Mouse (Mus musculus) neural tube, embryonic 14.5 days (tissue): ENCODE measurements around the gene Zfp326. TPM values are rescaled to one million over a fixed set of nuclear protein-coding genes. Genes with fewer than 3 reads are reported as not detected.

Source experiments
- ATAC-seq: fragments of 200-750 bp; cut with Nextera tagmentation; 2 replicates; pipeline ENCODE4 v1.8.0; 2017; ENCODE audit warnings: low read depth, mild to moderate bottlenecking, moderate TSS enrichment, moderate library complexity
- H3K27ac ChIP-seq: fragments of 300-500 bp; sonication (generic); 2 replicates; pipeline ENCODE4 v1.5.1; 2014; ENCODE audit warnings: low read depth, mild to moderate bottlenecking, control low read depth, low read length, moderate library complexity, mixed read lengths
- H3K27me3 ChIP-seq: fragments of 300-500 bp; sonication (generic); 2 replicates; pipeline ENCODE4 v1.6.1; 2014; ENCODE audit warnings: low read length; ENCODE audit not compliant: control insufficient read depth, insufficient read depth
- H3K36me3 ChIP-seq: fragments of 300-500 bp; sonication (generic); 2 replicates; pipeline ENCODE4 v1.6.1; 2014; ENCODE audit warnings: low read length, mixed read lengths; ENCODE audit not compliant: control insufficient read depth, insufficient read depth
- H3K4me1 ChIP-seq: fragments of 300-500 bp; sonication (generic); 2 replicates; pipeline ENCODE4 v1.6.1; 2014; ENCODE audit warnings: low read length; ENCODE audit not compliant: control insufficient read depth, insufficient read depth
- H3K4me2 ChIP-seq: fragments of 300-500 bp; sonication (generic); 2 replicates; pipeline ENCODE4 v1.6.1; 2014; ENCODE audit warnings: mild to moderate bottlenecking, low read depth, low read length, control low read depth
- H3K4me3 ChIP-seq: fragments of 300-500 bp; sonication (generic); 2 replicates; pipeline ENCODE4 v1.5.1; 2014; ENCODE audit warnings: low read depth, low read length, control low read depth, mixed read lengths
- H3K9ac ChIP-seq: fragments of 300-500 bp; sonication (generic); replicated peaks from 2 replicates; pipeline ENCODE4 v1.6.1; 2014; ENCODE audit warnings: low read depth, mild to moderate bottlenecking, control low read depth, low read length, mixed read lengths
- H3K9me3 ChIP-seq: fragments of 300-500 bp; sonication (generic); 2 replicates; pipeline ENCODE4 v1.6.1; 2016; ENCODE audit warnings: low read length; ENCODE audit not compliant: control insufficient read depth
- WGBS: fragments of 180-500 bp; shearing (Covaris S2); extraction: QIAGEN DNeasy Blood & Tissue Kit; methylation state at CpG from one replicate; pipeline ENCODE4 v1.1.7; 2014; 5-methylcytosine and 5-hydroxymethylcytosine counted together
- polyA plus RNA-seq: library from polyadenylated mRNA; unstranded; fragments of >200 nt; fragmentation: Nextera tagmentation; extraction: Ambion mirVana; gene quantifications from 2 replicates; pipeline ENCODE4 v1.2.1, GENCODE M21; 2014

Gene Zfp326
- 48.0 and 51.7 TPM in 2 replicates for polyA plus RNA-seq

DNA sequence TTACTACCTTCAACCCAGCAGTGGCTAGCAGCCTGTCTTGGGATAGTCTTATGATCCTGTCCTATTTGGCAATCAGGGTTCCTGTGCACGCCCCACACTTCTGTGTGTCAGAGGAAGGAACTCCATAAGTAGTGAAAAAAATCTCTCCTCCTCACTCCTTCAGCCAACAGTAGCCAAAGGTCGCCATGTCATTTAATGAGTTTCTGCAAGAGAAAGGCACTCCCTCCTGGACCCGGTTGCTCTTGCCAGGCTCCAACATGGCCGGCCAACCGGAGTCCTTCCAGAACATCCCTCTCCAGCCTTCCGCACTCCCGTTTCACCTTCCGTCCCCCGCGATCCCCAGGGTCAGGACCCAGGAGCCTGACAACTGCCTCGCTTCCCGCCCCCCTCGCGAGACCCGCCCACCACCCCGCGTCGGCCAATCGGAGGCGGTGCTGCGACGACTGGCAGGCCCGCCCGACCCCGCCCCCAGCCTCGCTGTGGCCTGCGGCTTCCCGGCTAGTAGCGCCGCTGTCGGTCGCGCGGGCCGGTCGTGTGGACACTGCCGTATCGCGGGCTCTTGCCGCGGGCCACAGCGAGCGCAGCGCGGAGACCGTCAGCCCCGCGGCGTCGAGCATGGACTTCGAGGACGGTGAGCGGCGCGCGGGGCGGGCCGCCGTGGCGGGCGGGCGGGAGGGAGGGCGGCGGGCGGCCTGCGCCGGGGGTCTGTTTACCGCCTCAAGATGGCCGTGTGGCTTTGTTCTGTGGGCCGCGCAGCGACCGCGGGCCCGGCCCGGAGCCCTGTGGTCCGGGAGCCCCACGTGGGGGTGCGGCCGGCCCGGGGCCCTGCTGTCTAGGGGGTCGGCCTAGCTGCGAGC lies at the start of gene Zfp326:
Gene Zfp326 (plus strand): TSS at position 498 of the 857 bp plus-strand sequence.
- peak within 1 kb of the TSS; percentile 94 for H3K4me3 ChIP-seq
- H3K4me2 ChIP-seq = peak within 1 kb of the TSS; percentile 83
- ATAC-seq = peak; percentile 96
- no peaks in the 10 kb centered on the region for H3K9me3 ChIP-seq
- no peaks in the 10 kb centered on the region for H3K27me3 ChIP-seq
- peak within 1 kb of the TSS; percentile 88 for H3K27ac ChIP-seq
- WGBS = under 1% methylated on average over 58 of the region's 83 CpGs
- peak within 1 kb of the TSS; percentile 99 for H3K9ac ChIP-seq
- H3K36me3 ChIP-seq = no peaks in the 10 kb centered on the region
- peaks cover 19% of the 10 kb centered on the region for H3K4me1 ChIP-seq

- H3K9ac ChIP-seq = no peak overlapping the region
Measured at GRCm38 (mm10) chr5:105826916-105827510, 49.4 kb upstream of the Zfp326 start.

GRCm38 (mm10) chr5:105828050-105828449 lies 48.3 kb upstream of the Zfp326 start:
- no peak overlapping the region for H3K27ac ChIP-seq
- H3K4me1 ChIP-seq = peaks cover 3% of the 10 kb centered on the region; the same call in 1 of the 2 replicates
- no peaks in the 10 kb centered on the region for H3K36me3 ChIP-seq
- H3K4me2 ChIP-seq = no peak overlapping the region
- H3K9me3 ChIP-seq = no peaks in the 10 kb centered on the region
- 97% methylated on average over 3 of the region's 3 CpGs for WGBS
- H3K27me3 ChIP-seq = no peaks in the 10 kb centered on the region
- no peak for ATAC-seq
- H3K4me3 ChIP-seq = no peak overlapping the region
- no peak overlapping the region for H3K9ac ChIP-seq

More at GRCm38 (mm10) chr5:105826916-105827510, 49.4 kb upstream of the Zfp326 start:
- ATAC-seq = no peak
- Histone ChIP-seq H3K36me3 (no peaks in the 10 kb centered on the region), H3K4me1 (peaks cover 7% of the 10 kb centered on the region; the same call in 1 of the 2 replicates), H3K27me3 (no peaks in the 10 kb centered on the region), H3K9me3 (no peaks in the 10 kb centered on the region), H3K27ac (no peak overlapping the region), H3K4me2 (no peak overlapping the region), H3K4me3 (no peak overlapping the region)
- WGBS = 65% methylated on average over 5 of the region's 5 CpGs

- no peaks in the 10 kb centered on the region for H3K9me3 ChIP-seq
- no peak overlapping the region for H3K9ac ChIP-seq
- no peak for ATAC-seq
- H3K27ac ChIP-seq = no peak overlapping the region
- no peaks in the 10 kb centered on the region for H3K36me3 ChIP-seq
- no peaks in the 10 kb centered on the region for H3K27me3 ChIP-seq
- H3K4me2 ChIP-seq = no peak overlapping the region
- no peaks in the 10 kb centered on the region for H3K4me1 ChIP-seq
- H3K4me3 ChIP-seq = no peak overlapping the region
- 45% methylated on average over 7 of the region's 7 CpGs for WGBS
Measured at GRCm38 (mm10) chr5:105829008-105829586, 47.3 kb upstream of the Zfp326 start.

DNA sequence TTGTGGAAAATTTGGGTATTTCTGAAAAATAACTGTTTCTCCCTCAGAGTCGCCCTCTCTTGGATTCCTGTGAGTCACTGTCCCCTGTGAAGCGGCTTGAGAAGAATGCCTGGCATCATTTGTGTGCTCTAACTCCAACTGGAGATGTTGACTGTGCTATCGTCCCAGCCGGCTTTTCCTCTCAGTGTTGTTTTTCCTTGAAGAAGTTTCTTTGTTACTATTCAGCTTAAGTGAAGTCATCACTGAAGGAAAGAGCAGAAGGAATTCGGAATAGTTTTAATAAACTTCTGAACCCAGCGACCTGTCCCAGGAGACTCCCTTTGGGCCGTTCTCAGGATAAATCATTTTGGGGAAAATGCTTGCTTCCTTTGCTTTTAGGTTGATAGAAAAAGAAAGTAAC lies 44.2 kb upstream of the Zfp326 start:
- 71% methylated on average over 7 of the region's 7 CpGs for WGBS
- Histone ChIP-seq H3K4me2 (no peak overlapping the region), H3K36me3 (no peaks in the 10 kb centered on the region), H3K4me1 (no peaks in the 10 kb centered on the region), H3K27me3 (no peaks in the 10 kb centered on the region), H3K9ac (no peak overlapping the region), H3K9me3 (no peaks in the 10 kb centered on the region), H3K27ac (no peak overlapping the region), H3K4me3 (no peak overlapping the region)
- no peak for ATAC-seq

DNA sequence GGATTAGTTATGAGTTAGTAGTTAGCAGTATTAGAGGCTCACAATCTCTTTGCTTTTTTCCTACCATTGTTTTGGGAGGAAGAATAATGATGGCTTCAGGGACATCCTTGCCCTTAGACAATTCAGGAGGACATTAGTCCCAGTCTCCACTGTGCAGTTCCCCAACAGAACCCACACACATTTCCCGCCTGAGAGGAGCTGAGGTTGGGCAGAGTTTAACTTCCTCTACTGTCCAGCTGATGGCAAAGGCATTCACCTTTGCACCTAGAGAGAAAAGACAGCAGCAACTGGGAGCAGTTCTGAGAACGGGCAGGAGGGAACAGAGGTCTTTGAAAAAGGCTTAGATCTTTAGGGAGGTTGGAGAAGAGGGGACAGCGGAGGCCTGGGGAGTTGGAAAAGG lies 42.4 kb upstream of the Zfp326 start:
- Histone ChIP-seq H3K4me1 (no peaks in the 10 kb centered on the region), H3K27me3 (no peaks in the 10 kb centered on the region), H3K27ac (no peak overlapping the region), H3K4me3 (no peak overlapping the region), H3K36me3 (no peaks in the 10 kb centered on the region), H3K4me2 (no peak overlapping the region), H3K9me3 (no peaks in the 10 kb centered on the region), H3K9ac (no peak overlapping the region)
- 73% methylated on average over 3 of the region's 3 CpGs for WGBS
- ATAC-seq = no peak

- Histone ChIP-seq H3K9me3 (no peaks in the 10 kb centered on the region), H3K27me3 (no peaks in the 10 kb centered on the region), H3K4me3 (no peak overlapping the region), H3K9ac (no peak overlapping the region), H3K27ac (no peak overlapping the region), H3K36me3 (no peaks in the 10 kb centered on the region), H3K4me1 (no peaks in the 10 kb centered on the region), H3K4me2 (no peak overlapping the region)
- WGBS = 81% methylated on average over 9 of the region's 9 CpGs
- no peak for ATAC-seq
Measured at GRCm38 (mm10) chr5:105836006-105836405, 40.4 kb upstream of the Zfp326 start.

GRCm38 (mm10) chr5:105839740-105840310 lies 36.5 kb upstream of the Zfp326 start:
- H3K27me3 ChIP-seq = no peaks in the 10 kb centered on the region
- no peaks in the 10 kb centered on the region for H3K4me1 ChIP-seq
- H3K27ac ChIP-seq = no peak overlapping the region
- H3K9ac ChIP-seq = no peak overlapping the region
- ATAC-seq = no peak
- no peaks in the 10 kb centered on the region for H3K9me3 ChIP-seq
- H3K4me2 ChIP-seq = no peak overlapping the region
- 74% methylated on average over 13 of the region's 13 CpGs for WGBS
- H3K4me3 ChIP-seq = no peak overlapping the region
- H3K36me3 ChIP-seq = no peaks in the 10 kb centered on the region
